Mouse (Mus musculus): ENCODE data around the gene Avpr2.

The Avpr2 gene

DNA sequence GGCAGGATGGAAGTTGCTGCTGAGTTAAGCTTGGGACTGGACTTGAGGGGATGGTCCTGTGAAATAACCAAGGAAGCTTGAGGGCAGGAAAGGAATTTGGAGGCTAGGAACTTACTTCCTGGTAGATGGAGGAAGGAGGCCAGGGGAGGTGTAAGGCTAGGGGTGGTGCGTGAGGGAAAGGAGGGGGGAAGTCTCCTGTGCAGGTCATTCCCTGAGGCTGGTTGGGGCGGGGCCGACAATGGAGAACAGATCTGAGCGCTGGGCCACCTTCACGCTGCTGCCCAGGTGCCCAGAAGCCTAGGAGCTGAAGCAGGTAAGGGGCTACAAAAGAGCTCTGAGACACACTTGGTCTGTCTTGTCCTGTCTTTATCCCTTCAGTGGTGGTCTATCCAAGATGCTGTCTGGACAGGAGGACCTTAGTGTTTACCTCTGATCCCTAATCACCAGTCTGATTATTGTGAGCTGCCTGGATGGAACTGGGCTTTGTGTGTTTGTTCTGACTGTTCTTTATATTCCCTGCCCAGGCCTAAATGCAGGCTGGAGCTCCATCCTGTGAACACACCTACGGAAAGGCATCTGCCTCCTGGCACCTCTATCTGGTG, at the start of gene Avpr2:
TSS of gene Avpr2 (plus strand) at position 552 of the 602 bp plus-strand sequence.
- in situ Hi-C loops (cut with MboI): no loop called here

DNA sequence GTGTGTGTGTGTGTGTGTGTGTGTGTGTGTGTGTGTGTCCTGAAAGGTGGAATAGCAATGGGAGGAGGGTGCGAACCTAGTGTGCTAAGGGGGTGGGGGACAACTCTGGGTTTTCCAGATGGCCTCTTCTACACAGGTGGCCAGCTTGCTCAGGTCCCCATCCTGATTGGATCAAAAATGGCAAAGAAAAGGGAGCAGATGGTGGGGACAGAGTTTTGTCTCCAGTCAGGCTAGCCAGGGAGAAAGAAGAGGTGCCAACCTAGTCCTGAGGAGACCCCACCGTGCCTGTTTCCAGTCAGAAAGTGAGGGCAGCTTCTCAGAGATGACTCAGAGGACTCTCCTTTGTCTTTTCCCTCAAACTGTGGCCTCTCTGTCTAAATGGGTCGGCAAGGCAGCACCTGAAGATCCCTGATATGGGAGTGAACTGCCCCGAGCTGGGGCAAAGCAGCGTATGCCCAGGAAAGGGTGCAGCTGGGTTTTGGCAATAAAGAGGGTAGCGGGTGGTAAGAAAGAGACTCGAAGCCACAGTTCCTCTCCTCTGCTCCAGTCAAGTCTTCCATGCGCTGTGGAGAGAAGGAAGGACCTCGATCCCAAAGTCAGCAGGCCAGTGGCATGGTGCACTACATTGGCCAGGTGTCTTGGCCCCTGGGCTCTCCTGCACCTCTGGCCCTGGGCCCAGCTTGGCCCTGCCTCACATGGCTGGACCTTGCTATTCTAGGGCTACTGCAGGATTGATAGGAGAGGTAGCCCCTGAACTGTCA, 37.4 kb upstream of the Avpr2 start:
- in situ Hi-C loops (cut with MboI): no loop called here

GRCm38 (mm10) chrX:73855087-73855408, 36.9 kb upstream of the Avpr2 start:
- in situ Hi-C loops (cut with MboI): no loop called here

GRCm38 (mm10) chrX:73864692-73865091, 27.2 kb upstream of the Avpr2 start:
- in situ Hi-C loops (cut with MboI): no loop called here

DNA sequence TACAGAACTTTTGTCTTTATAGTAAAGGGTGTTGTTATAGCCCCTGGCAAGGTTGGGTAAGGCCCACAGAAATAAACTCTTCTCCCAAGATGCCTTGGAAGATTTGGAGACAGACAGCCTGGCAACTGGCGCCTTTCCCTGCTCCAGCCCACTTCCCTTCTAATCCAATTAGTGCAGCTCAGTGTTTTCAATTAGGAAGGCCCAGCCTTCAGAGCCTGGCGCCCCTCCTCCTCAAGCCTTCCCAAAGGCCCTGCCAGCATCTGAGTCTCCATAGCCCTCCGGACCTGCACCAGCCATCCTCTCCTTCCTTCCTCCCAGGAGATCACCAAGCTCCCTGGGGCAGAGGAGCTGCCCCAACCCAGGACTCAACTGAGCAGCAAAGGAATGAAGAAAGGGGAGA, 24.6 kb upstream of the Avpr2 start:
- in situ Hi-C loops (cut with MboI): no loop called here

GRCm38 (mm10) chrX:73867852-73868251, 24.1 kb upstream of the Avpr2 start:
- in situ Hi-C loops (cut with MboI): no loop called here

DNA sequence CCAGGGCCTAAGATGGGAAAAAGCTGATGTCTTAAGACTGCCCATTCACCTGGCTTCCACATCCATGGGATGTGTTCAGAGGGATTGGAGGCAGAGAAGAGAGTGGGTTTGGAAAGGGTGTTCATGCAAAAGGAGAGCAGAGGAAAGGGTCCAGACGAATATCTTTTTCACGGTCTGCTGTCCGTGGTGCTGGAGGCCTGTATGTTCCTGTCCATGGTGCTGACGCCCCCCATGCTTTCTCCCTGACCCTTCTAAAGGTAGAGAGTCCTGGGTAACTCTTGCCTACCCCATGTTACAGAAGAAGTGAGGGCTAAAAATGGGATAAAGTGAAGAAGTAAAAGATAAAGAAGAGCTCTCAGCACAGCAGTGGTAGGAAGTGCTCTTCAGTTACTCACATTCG, 22.6 kb upstream of the Avpr2 start:
- in situ Hi-C loops (cut with MboI): no loop called here

DNA sequence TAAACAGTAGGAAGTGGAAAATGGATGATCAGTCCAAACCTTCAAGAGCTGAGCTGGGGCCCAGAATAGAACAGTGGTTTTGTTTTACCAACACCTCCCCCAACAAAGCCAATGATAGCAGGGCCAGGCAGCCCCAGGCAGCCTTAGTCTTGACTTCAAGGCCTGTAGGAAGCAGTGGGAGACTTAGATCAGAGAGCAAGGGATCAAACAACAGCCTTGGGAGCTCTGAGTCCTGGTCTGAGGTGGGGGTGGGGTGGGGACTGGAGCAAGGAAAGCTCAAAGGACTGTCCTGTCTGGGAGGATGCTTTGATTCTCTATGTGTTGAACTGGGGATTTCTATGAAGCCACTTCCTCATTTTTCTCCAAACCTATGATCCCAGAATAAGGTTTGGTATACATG, 20.4 kb upstream of the Avpr2 start:
- in situ Hi-C loops (cut with MboI): no loop called here

- in situ Hi-C loops (cut with MboI): no loop called here
These were observed 19.9 kb upstream of the Avpr2 start for GRCm38 (mm10) chrX:73871956-73872355.

DNA sequence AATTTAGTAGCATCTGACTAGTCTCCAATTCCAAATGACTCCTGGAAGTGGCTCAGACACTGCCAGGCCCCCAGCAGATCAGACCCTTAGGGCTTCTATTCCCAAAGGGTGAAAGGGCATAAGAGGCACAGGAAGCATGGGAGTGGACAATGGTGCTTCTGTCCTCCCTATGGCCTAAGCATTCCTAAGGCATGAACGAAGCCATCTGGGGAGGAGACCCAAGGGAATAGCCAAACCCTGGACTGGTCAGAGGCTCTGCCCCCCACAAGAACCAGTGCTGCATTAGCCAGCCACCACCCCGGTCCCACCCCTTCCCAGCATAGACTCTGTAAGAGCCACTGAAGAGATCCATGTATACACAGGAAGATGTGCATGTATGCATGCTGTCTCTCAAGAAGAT, 16.0 kb upstream of the Avpr2 start:
- in situ Hi-C loops (cut with MboI): no loop called here

GRCm38 (mm10) chrX:73877014-73877413, 14.9 kb upstream of the Avpr2 start:
- in situ Hi-C loops (cut with MboI): no loop called here

GRCm38 (mm10) chrX:73880194-73881035, 11.5 kb upstream of the Avpr2 start:
- in situ Hi-C loops (cut with MboI): no loop called here

DNA sequence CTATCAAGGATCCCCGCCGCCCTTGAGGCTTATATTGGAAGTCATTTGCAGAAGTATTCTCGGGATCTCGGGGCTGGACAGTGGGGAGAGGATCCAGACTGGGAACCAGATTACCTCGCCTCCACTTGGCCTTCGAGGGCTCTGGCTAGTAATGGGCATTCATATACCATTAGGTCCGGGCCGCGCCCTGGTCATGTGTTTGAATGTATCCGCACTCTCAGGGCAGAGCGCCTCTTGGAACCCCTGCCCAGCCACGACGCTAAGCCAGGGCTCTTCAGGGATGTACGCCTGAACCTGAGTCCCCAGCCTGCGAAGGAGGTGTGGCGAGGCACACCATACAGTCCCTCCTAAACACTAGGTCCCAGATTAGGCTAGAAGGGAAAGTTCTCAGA, 10.9 kb upstream of the Avpr2 start:
- in situ Hi-C loops (cut with MboI): no loop called here

DNA sequence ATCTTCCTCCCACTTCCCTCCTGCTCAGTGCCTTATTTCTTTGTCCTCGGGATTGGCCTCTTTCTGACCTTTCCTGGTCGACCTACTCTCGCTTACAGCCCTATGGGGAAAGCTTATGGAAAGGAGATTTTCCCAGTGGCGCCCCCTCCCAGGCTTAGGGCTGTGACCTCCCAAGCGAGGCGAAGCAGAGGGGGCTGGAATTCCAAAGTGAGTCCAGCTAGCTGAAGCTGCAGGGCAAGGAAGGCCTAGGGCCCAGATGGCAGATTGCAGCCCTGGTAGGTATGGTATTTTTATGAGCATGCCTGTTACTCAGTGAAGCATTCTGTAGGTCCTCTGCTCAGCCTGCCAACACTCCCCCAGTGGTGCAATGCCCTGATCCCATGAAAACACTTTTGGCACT, 10.4 kb upstream of the Avpr2 start:
- in situ Hi-C loops (cut with MboI): no loop called here

GRCm38 (mm10) chrX:73892833-73893232, 931 bp downstream of the Avpr2 start:
- in situ Hi-C loops (cut with MboI): no loop called here

GRCm38 (mm10) chrX:73895719-73896118, 3.8 kb downstream of the Avpr2 start, which contains the start of gene L1cam:
L1cam (minus strand) TSS chrX:73896105.
- in situ Hi-C loops (cut with MboI): no loop called here

DNA sequence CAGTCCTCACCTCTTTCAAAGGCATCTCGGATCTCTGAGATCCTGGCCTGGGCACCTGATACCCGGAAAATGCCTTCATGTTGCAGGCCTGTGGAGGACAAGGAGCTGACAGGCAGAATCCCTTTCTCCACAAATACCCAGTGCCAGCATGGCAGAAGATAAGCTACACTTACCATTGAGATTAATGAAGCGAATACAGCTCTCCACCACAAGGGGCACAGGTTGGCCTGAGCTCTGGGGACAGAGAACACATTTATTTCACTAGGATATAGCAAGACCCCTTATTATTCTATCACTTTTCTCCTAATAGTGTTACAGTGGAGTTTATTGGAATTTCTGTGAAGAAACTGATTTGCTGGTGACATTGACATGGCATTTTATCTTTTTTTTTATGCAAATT, 6.1 kb downstream of the Avpr2 start:
- in situ Hi-C loops (cut with MboI): no loop called here

DNA sequence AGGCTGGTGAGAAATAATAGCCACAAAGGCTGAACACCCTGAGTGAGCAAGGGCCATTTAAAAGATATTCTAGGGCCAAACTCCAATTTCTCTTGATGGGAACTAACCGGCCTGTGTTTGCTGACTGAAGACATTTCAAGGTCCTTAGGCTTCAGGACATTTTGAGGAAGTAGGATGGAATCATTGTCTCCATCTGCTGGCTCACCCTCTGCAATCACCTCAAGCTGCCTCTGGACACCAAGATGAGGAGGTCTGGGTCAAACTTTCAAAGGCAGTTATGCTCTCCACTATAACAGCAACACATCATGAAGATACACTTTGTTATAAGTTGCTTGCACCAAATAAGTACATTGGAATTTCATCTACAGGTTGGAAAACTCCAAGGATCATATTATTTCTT, 18.1 kb downstream of the Avpr2 start:
- in situ Hi-C loops (cut with MboI): no loop called here

- in situ Hi-C loops (cut with MboI): no loop called here
These were observed 18.5 kb downstream of the Avpr2 start for GRCm38 (mm10) chrX:73910451-73910850.

DNA sequence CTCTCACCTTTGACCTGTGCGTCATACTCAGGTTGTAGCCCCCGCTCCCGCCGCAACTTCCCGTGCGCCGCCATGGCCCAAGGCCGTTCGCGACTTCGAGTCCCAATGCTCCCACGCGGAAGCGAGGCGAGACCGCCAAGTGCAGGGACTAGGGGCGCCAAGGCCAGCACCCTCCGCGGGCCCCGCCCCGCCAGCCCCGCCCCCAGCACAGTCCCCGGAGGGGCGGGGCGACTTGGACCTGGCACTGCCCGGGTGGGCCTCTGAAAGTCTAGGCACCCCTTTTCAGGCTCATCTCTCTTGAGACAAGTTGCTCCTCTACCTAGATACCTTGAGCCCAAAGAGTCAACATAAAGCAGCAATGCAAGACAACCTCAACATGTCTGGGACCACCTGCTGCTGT, 19.3 kb downstream of the Avpr2 start:
- in situ Hi-C loops (cut with MboI): no loop called here

GRCm38 (mm10) chrX:73911588-73911987, 19.7 kb downstream of the Avpr2 start:
- in situ Hi-C loops (cut with MboI): no loop called here

DNA sequence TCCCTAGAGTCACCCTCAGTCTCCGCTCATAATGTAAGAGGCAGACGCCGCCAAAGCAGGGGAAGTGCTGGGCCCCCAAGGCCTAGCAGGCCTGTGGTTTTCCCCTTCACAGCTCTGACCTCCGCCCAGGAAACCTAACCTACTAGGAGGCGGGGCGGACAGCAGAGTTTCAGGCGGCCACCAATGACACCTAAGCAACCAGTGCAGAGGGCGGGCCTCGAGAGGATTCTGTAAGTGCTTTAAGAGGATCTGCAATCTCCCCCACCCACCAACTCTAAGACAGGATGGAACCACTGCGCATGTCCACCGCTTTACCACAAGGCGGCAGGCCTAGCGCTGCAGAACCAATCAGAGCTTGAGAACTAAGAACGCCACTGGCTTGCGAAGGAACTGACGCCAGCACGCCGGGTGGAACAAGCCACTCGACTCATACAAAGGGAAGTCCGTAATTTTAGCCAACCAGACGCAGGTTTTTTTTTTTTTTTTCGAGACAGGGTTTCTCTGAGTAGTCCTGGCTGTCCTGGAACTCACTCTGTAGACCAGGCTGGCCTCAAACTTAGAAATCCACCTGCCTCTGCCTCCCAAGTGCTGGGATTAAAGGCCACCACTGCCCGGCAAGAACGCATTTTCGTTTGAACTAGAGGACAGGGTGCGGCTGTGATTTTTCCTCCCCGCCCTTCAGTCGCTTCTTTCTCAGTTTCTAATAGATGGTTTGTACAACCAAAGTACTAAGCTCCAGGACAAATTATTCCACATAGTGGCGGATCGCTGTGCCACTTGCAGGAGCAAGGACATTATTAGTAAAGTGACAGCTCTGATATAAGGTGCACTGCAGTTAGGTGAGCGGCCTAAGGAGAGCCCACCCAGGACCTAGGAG, 23.2 kb downstream of the Avpr2 start:
- in situ Hi-C loops (cut with MboI): no loop called here
